Mouse (Mus musculus): ENCODE data around the gene Rnf214.

The Rnf214 gene

DNA sequence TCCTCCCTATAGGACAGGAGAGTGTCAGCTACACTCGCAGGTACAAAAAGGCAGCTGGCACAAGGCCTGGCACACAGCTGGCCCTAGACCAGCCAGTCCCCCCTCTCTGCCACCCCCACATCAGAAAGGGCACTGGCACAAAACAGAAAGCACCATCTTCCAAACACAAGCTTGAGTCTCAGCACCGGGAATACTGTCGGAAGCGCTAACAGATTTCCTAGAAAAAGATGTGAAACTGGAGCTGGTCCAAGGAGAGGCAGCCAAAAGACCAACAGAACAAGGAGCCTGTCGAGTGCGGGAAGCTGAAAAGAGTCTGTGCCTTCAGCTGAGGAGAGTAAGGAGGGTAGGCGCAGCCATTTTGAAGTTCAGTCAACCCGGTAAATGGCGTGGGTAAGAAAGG is 91.6 kb downstream of the Rnf214 start:
- DNase-seq (ENCODE audit: low spot score) = peak; percentile 34

Data from layer of hippocampus, adult 11-12 months (tissue).